Mouse (Mus musculus) c-Kit-negative CD71-positive TER-119-positive erythroid progenitor cells, embryonic 14.5 days (primary cell): ENCODE data around the gene Cox14.
"Not testable (repeated sequence)": the region's sequence is repeated elsewhere in the genome, so short reads cannot be mapped to it uniquely, and the experiment has no call there.

Experiments
- DNase-seq: peaks from one replicate; pipeline ENCODE4 v3.0.0-alpha.2; 2013; ENCODE audit warnings: low read depth, low spot score

Cox14 gene

DNA sequence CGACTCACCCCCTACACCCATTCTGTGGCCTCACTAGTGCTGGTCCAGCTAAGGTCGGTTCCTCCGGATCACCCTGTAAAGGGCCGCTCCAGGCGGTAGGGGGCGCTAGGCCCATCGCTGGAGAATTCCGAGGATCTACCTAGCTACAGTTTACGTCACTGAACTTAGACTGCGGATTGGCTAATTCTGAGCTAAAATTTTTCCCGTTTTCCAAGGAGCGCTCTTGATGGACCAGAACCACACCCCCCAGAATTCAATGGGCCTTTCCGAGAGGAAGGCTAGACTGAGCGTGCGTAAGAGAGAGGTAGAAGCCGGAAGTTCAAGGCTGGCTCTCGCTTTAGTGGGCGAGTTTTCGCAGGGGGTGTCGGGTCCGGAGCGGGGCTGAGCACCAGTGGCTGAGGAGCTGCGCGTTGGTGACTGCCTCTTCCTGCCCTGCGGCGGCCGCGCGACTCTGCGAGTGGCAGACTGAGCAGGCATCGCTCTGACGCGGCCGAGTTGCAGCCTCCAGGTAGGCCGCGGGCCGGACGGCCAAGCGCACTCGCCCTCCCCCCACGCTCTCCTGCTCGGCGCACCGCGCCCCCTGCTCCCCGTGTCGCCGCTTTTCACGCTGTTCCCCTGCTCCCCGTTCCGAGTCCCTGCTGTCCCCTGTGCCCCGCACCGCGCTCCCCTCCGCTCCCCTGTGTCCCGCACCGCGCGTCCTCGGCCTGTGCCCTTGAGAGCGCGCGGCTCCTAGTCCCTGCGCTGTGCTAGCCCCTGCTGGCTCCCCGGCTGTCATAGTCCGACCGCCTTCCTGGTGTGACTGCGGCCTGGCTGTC is at the start of gene Cox14:
Gene Cox14 (plus strand): TSS at position 278 of the 815 bp plus-strand sequence.
- peak; percentile 95 for DNase-seq

DNA sequence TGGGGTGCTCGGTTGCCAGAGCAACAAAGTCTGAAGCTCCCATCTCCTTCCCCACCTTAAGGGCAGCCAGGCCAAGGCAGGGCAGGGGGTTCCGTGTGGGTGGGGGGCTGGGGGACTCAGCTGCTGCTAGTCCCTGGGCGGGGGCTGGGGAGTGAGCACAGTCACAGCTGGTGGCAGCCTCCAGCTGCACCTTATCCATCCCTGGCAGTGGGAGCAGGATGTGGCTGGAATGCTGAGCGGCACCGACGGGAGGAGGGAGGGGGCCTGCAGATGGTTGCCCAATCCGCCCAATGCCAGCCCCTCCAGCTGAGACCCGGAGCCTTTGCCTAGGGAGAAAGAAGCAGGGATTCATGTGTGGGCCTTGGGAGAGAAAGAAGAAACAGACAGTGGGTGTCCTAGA is 48.3 kb upstream of the Cox14 start:
- DNase-seq: no peak

DNA sequence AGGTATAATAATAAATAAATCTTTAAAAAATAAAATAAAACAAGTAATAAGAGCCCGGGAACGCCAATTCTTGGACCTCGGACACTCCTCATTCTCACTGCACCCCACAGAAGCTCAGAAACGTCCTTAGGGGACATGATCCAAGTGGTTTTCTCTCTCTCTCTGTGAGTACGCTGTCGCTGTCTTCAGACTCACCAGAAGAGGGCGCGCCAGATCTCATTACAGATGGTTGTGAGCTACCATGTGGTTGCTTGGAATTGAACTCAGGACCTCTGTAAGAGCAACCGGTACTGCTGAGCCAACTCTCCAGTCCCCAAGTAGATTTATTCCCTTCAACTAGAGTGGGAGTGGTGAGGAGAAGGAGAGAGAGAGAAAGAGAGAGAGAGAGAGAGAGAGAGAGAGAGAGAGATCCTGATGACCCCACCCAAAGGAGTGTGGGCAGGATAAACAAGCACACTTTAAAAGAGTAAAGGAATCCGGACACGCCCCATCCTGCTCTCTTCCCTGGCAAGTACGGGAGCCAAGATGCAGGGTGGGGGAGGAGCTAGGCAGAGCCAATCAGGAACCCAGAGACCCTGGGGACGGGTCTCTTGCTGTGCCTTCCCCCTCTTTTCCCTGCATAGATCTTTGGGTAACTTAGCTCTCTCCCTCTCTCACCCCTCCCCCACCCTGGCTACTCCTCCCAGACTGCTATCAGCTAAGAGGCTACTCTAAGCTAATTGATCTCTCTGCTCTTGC is 47.2 kb upstream of the Cox14 start:
- DNase-seq: no peak

GRCm38 (mm10) chr15:99679008-99679407 is 46.4 kb upstream of the Cox14 start:
- DNase-seq: no peak

GRCm38 (mm10) chr15:99682880-99683279 is 42.5 kb upstream of the Cox14 start:
- peak; percentile 38 for DNase-seq

- DNase-seq: no peak
Observed at GRCm38 (mm10) chr15:99684156-99684555, 41.3 kb upstream of the Cox14 start.

DNA sequence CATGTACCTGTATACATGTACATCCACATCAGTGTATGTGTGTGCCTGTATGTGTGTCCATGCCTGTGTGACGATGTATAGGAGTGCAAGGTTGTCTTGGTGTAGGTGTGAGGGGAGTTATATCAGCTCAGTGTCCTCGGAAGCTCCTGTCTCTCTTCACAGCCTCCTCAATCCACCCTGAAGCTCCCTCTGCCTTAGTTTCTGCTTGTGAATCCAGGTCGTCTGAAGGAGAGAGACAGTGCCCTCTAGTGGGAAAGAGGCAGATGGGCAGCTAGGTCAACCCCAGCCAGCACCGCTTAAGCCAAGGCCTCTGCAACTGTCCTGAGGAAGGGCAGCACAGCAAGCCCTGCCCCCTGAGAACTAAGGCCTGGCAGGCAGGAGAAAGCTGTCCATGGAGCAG is 36.7 kb upstream of the Cox14 start:
- DNase-seq: no peak

- DNase-seq: no peak
Observed at GRCm38 (mm10) chr15:99690924-99691323, 34.5 kb upstream of the Cox14 start.

DNA sequence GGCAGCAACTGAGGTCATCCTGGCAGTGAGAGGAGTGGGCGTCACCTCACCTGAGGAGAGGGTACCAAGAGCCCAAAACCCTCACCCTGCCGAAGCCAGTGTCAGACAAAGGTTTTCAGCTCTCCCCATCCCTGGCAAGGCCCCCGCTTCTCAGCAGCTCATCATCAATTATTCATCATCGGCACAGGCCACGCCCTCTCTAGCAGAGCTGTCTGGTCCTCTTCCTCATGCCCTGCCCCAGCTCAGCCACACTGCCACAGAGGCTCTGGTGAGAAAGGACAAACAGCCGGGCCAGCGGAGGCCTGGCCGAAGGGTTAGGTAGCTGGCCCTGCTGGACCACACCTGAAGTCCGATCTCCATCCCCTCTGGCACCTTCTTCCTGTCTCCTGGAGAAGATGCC is 33.4 kb upstream of the Cox14 start:
- DNase-seq: no peak

DNA sequence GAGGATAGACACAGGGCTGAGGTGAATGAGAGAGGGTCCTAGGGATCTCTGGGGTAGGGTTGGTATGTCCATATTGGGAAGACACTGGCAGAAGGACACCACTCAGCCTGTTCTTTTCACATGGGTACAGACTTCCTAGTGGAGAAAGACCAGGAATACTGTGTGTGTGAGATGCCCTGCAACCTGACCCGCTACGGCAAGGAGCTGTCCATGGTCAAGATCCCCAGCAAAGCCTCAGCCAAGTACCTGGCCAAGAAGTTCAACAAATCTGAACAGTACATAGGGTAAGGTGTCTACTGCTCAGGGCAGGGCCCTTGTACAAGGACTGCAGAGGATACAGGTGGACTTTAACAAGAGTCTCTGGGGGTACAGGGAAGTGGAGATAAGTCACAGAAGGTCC is 28.1 kb upstream of the Cox14 start:
- DNase-seq: no peak

- no peak for DNase-seq
Observed at GRCm38 (mm10) chr15:99698533-99699085, 26.8 kb upstream of the Cox14 start.

GRCm38 (mm10) chr15:99699715-99700114 is 25.7 kb upstream of the Cox14 start:
- DNase-seq: no peak

DNA sequence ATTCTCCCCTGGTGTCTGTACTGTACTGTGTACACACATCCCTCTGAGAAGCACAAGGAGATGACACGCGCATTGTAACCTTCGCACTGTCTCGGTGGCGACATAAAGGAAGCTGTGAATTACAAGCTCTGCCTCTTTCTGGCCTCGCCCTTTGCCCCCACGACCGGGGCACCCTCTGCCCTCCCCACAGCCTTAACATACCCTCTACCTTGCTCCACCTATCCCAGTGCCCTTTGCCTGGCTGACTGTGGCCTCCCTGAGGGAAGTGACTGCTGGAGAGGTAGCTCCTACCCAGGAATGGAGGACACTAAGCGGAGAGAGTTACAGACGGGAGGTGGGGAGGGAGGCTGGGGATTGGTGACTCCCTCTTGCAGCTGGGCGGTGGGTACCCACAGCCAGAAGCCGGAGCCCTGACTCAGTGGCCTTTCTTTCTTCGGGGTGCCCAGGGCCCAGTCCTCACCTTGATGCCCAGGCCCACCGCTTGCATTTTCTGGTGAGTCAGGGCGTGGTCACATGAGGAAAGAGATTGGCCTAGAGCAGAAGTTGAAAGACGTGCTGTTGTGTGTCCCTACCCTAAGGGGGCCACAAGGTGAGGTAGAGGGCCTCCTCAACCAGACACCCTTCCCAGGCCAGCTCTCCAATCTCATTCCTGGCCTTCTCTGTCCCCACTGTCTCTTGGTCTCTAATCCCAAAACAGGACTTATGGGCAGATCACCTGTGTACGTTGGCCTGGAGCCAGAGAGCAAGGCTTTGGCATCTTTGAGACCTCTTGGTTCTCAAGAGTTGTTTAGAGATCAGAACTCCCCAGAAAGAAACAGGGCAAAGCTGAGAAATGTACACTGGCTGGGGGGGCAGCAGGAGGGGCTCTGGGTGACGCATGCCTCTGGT is 25.0 kb upstream of the Cox14 start:
- no peak for DNase-seq

GRCm38 (mm10) chr15:99701640-99701998 is 23.8 kb upstream of the Cox14 start:
- DNase-seq: not testable (repeated sequence)

GRCm38 (mm10) chr15:99701999-99702900 is 23.2 kb upstream of the Cox14 start, which contains the start of gene Smarcd1:
Gene Smarcd1 (plus strand): TSS chr15:99702129.
- peak; percentile 83 for DNase-seq

GRCm38 (mm10) chr15:99703104-99703503 is 22.3 kb upstream of the Cox14 start:
- no peak for DNase-seq

DNA sequence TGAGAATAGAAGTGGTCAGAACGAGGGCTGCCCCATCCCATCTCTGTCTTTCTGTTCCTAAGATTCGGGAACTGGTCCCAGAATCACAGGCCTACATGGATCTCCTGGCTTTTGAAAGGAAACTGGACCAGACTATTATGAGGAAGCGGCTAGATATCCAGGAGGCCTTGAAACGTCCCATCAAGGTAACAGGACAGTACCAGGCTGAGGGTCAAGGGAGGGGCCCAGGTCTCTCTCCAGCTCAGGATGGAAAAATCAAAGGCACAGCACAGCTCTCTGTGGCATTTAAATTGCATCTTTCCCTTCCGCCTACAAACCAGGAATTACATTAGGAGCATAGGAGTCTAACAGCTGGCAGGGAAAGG is 21.8 kb upstream of the Cox14 start:
- no peak for DNase-seq

DNA sequence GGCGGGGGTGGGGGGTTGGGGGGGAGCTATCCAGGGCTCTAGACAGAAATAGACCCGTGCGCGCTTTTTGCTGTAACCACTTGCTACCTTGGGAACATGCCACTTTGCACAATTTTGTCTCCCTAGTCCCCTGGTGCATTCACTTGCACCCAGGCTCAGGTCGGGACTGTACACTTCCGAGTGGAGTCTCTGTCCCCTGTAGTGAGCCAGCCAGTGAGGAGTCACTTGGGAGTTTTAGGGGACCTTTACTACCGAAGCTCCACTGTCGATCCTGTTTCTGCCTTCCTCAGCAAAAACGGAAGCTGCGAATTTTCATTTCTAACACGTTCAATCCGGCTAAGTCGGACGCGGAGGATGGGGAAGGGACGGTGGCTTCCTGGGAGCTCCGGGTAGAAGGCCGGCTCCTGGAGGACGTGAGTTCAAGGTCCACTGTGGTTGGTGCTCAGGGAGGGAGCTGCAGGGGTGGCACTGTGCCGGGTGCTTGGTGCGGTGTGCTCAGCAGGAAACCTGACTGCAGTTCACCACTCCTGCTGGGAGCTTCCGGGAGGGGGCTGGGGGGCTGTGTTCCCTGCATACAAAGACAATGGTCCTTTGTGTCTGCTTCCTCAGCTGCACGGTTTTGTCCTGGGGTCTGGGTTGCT is 21.3 kb upstream of the Cox14 start:
- no peak for DNase-seq

DNA sequence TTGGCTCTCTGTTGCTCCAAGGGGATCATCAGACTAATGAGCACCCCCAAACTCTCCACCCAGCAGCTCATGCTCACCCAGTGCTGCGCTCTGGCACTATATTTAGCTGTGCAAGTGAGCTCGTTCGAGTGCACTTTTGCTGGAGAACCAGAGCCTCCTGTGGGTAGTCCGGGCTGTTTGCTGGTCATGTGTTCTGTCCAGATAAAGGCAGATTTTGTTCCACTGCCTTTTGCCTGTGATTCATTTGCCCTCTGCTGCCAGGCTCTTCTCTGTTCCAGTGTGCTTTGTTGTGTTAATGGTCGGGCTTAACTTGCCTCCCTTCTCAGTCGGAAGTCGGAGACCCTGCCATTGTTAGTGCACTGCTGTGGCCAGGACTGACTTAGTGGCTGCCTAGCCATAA is 20.5 kb upstream of the Cox14 start:
- DNase-seq: no peak

GRCm38 (mm10) chr15:99705440-99706048 is 19.9 kb upstream of the Cox14 start, which contains the start of gene Gm17349:
Gene Gm17349 (minus strand): TSS chr15:99705490.
- DNase-seq: peak; percentile 49
